Mouse (Mus musculus): ENCODE results near the gene Isl2. TPM values are rescaled to one million over a fixed set of nuclear protein-coding genes. Genes with fewer than 3 reads are reported as not detected.
A peak's percentile ranks its signal among the peaks of the same experiment; 100 is the strongest.

Isl2 gene
- total and polyA plus RNA-seq, 2 experiments from 2014 or later = 0.39 TPM; not detected in 1

- ATAC-seq (ENCODE audit: low FRiP score) = peak; percentile 62
- WGBS = under 1% methylated on average over 28 of the region's 28 CpGs
These were observed 2.4 kb downstream of the Isl2 start for GRCm38 (mm10) chr9:55540888-55541287.

GRCm38 (mm10) chr9:55541681-55542365 is 3.4 kb downstream of the Isl2 start:
- no peak overlapping the region for H3K9ac ChIP-seq (replicated peaks; ENCODE audit: low read length, poor library complexity, severe bottlenecking)
- WGBS = 1% methylated on average over 59 of the region's 59 CpGs

More at GRCm38 (mm10) chr9:55540888-55541287, 2.4 kb downstream of the Isl2 start:
- peaks cover under 1% of the 10 kb centered on the region; the same call in 1 of the 2 replicates for H3K4me1 ChIP-seq (ENCODE audit: insufficient read depth, low read length)
- H3K9ac ChIP-seq (replicated peaks; ENCODE audit: low read length, poor library complexity, severe bottlenecking) = no peak overlapping the region
- H3K27me3 ChIP-seq (ENCODE audit: insufficient read depth, low read length) = peaks cover 52% of the 10 kb centered on the region
- H3K36me3 ChIP-seq (ENCODE audit: insufficient read depth, low read length) = no peaks in the 10 kb centered on the region
- peak overlapping the region; percentile 48 for H3K4me2 ChIP-seq (ENCODE audit: low read depth, low read length, poor library complexity, severe bottlenecking)
- peak overlapping the region; percentile 20 for H3K4me3 ChIP-seq (ENCODE audit: low read depth, low read length)
- TF ChIP-seq CTCF (IDR thresholded peaks at IDR 0.05) = no peak
- no peaks in the 10 kb centered on the region for H3K9me3 ChIP-seq (ENCODE audit: low read length)
- H3K27ac ChIP-seq (ENCODE audit: low read depth, low read length) = no peak overlapping the region
- DNase-seq (ENCODE audit: low spot score) = peak; percentile 60

DNA sequence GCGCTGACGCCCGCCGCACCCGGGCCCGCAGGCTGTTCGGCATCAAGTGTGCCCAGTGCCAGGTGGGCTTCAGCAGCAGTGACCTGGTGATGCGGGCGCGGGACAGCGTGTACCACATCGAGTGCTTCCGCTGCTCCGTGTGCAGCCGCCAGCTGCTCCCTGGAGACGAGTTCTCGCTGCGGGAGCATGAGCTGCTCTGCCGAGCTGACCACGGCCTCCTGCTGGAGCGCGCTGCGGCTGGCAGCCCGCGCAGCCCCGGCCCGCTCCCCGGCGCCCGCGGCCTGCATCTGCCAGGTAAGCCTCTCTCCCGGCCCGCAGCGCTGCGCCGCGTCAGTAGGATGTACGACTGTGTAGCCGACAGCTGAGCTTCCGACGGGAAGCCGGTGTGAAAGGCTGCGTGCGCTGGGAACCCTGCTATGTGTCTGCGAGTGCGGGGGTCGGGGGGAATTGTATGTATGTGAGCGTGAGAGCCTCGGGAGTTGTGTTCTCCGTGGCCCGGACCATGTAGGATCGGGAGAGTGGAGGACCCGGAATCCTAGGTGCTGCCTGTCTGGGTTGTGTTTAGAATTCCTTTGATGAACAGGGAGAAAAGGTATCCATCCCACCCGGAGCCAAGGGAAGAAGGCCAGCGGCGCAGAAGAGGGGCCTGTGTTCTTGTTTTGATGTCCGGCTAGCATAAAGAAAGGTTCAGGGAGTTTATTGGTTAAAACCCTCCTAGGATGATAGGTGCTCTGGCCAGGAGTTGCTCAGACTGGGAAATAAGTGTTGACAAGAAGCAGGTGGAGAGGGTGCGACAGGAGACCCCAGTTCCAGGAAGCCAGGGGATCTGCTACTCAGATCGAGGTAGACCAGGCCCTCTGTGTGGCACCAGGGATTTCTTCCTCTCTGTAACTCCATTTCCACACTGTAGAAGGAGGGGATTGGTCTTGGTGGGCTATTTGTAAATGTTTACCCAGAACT is 4.2 kb downstream of the Isl2 start:
- H3K9me3 ChIP-seq (ENCODE audit: low read length) = no peaks in the 10 kb centered on the region
- peaks cover 54% of the 10 kb centered on the region for H3K27me3 ChIP-seq (ENCODE audit: insufficient read depth, low read length)
- H3K27ac ChIP-seq (ENCODE audit: low read depth, low read length) = no peak overlapping the region
- H3K4me2 ChIP-seq (ENCODE audit: low read depth, low read length, poor library complexity, severe bottlenecking) = no peak overlapping the region
- H3K36me3 ChIP-seq (ENCODE audit: insufficient read depth, low read length) = no peaks in the 10 kb centered on the region
- WGBS = 3% methylated on average over 50 of the region's 59 CpGs
- H3K4me3 ChIP-seq (ENCODE audit: low read depth, low read length) = peak overlapping the region; percentile 8; the same call in 1 of the 2 replicates
- H3K4me1 ChIP-seq (ENCODE audit: insufficient read depth, low read length) = peaks cover 4% of the 10 kb centered on the region; the same call in 1 of the 2 replicates
- ATAC-seq (ENCODE audit: low FRiP score) (no peak), DNase-seq (ENCODE audit: low spot score) (no peak)
- TF ChIP-seq CTCF (IDR thresholded peaks at IDR 0.05) = no peak
- no peak overlapping the region for H3K9ac ChIP-seq (replicated peaks; ENCODE audit: low read length, poor library complexity, severe bottlenecking)

More at GRCm38 (mm10) chr9:55541681-55542365, 3.4 kb downstream of the Isl2 start:
- Histone ChIP-seq H3K4me2 (ENCODE audit: low read depth, low read length, poor library complexity, severe bottlenecking) (no peak overlapping the region; the same call in 1 of the 2 replicates), H3K4me3 (ENCODE audit: low read depth, low read length) (peak overlapping the region; percentile 8; the same call in 1 of the 2 replicates), H3K4me1 (ENCODE audit: insufficient read depth, low read length) (peaks cover 4% of the 10 kb centered on the region; the same call in 1 of the 2 replicates), H3K27ac (ENCODE audit: low read depth, low read length) (no peak overlapping the region), H3K36me3 (ENCODE audit: insufficient read depth, low read length) (no peaks in the 10 kb centered on the region), H3K9me3 (ENCODE audit: low read length) (no peaks in the 10 kb centered on the region), H3K27me3 (ENCODE audit: insufficient read depth, low read length) (peaks cover 56% of the 10 kb centered on the region)
- DNase-seq (ENCODE audit: low spot score) (no peak), ATAC-seq (ENCODE audit: low FRiP score) (no peak)
- no peak for TF ChIP-seq CTCF (IDR thresholded peaks at IDR 0.05)

DNA sequence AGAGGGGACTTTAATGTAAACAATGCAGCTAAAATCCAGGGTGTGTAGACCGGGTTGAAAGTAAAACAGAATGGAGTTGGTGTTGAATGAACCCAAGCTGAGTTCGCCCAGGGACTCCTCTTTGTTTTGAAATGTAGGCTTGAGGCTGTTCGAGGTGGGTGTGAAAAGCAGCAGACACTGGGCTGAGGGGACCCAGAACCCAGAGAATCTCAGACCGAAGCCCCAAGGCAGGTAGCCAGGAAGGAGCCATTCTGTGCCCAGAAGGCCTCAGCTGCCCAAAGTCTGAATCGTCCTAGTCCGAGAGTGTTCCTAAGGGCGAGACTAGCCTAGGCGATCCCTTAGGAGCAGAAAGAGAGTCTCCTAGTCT is 4.8 kb downstream of the Isl2 start:
- H3K9me3 ChIP-seq (ENCODE audit: low read length) = no peaks in the 10 kb centered on the region
- H3K4me3 ChIP-seq (ENCODE audit: low read depth, low read length) = no peak overlapping the region
- H3K27ac ChIP-seq (ENCODE audit: low read depth, low read length) = no peak overlapping the region
- no peak for TF ChIP-seq CTCF (IDR thresholded peaks at IDR 0.05)
- H3K36me3 ChIP-seq (ENCODE audit: insufficient read depth, low read length) = no peaks in the 10 kb centered on the region
- DNase-seq (ENCODE audit: low spot score) (no peak), ATAC-seq (ENCODE audit: low FRiP score) (no peak)
- peaks cover 54% of the 10 kb centered on the region for H3K27me3 ChIP-seq (ENCODE audit: insufficient read depth, low read length)
- H3K4me2 ChIP-seq (ENCODE audit: low read depth, low read length, poor library complexity, severe bottlenecking) = no peak overlapping the region
- H3K9ac ChIP-seq (replicated peaks; ENCODE audit: low read length, poor library complexity, severe bottlenecking) = no peak overlapping the region
- 10% methylated on average over 8 of the region's 8 CpGs for WGBS
- H3K4me1 ChIP-seq (ENCODE audit: insufficient read depth, low read length) = peaks cover 4% of the 10 kb centered on the region; the same call in 1 of the 2 replicates

DNA sequence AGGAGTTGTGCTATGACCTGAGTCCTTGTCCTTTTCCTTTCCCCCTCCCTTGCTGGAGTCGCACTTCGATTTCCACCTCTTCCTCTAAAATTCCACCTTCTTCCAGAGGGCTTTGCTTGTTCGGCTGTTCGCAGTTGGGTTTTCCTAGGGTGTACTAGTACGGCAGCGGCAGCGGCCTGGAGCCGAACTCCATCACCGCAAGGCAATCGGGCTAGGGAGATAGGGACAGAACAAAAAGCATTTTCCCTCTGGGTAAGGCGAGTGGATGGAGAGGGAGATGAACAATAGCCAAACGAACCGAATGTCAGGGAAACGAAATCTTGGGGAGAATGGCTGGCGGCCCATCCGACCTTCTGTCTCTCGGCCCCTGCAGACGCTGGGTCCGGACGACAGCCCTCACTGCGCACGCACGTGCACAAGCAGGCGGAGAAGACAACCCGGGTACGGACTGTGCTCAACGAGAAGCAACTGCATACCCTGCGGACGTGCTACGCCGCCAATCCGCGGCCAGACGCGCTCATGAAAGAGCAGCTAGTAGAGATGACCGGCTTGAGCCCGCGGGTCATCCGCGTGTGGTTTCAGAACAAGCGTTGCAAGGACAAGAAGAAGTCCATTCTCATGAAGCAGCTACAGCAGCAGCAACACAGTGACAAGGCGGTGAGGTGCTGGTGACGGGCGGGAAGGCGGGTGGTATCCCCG is 5.4 kb downstream of the Isl2 start:
- TF ChIP-seq CTCF (IDR thresholded peaks at IDR 0.05) = no peak
- H3K27me3 ChIP-seq (ENCODE audit: insufficient read depth, low read length) = peaks cover 54% of the 10 kb centered on the region
- H3K9ac ChIP-seq (replicated peaks; ENCODE audit: low read length, poor library complexity, severe bottlenecking) = no peak overlapping the region
- ATAC-seq (ENCODE audit: low FRiP score) = no peak
- under 1% methylated on average over 45 of the region's 46 CpGs for WGBS
- no peak overlapping the region for H3K27ac ChIP-seq (ENCODE audit: low read depth, low read length)
- H3K4me2 ChIP-seq (ENCODE audit: low read depth, low read length, poor library complexity, severe bottlenecking) = no peak overlapping the region
- no peak for DNase-seq (ENCODE audit: low spot score)
- H3K4me1 ChIP-seq (ENCODE audit: insufficient read depth, low read length) = peaks cover 4% of the 10 kb centered on the region; the same call in 1 of the 2 replicates
- H3K4me3 ChIP-seq (ENCODE audit: low read depth, low read length) = no peak overlapping the region
- no peaks in the 10 kb centered on the region for H3K9me3 ChIP-seq (ENCODE audit: low read length)
- H3K36me3 ChIP-seq (ENCODE audit: insufficient read depth, low read length) = no peaks in the 10 kb centered on the region
